Mouse (Mus musculus) bone marrow macrophage, adult 2 months (primary cell): Measurements from ENCODE around the gene Gch1. TPM values are rescaled to one million over a fixed set of nuclear protein-coding genes. Genes with fewer than 3 reads are reported as not detected.

ENCODE experiments used
- H3K27ac ChIP-seq: 2 replicates; pipeline ENCODE4 v1.5.1; 2012; ENCODE audit warnings: low read depth, low read length; ENCODE audit not compliant: insufficient read depth
- H3K4me1 ChIP-seq: 2 replicates; pipeline ENCODE4 v1.6.1; 2012; ENCODE audit warnings: low read length; ENCODE audit not compliant: control insufficient read depth, insufficient read depth
- H3K4me3 ChIP-seq: 2 replicates; pipeline ENCODE4 v1.5.1; 2012; ENCODE audit warnings: mild to moderate bottlenecking, low read length, moderate library complexity; ENCODE audit not compliant: insufficient read depth
- CTCF ChIP-seq: IDR thresholded peaks from 2 replicates; pipeline ENCODE4 v1.5.1; 2012; ENCODE audit warnings: low read depth, mild to moderate bottlenecking, low read length, moderate library complexity
- POLR2A ChIP-seq: IDR thresholded peaks from 2 replicates; pipeline ENCODE4 v1.6.1; 2012; ENCODE audit warnings: mild to moderate bottlenecking, low read depth, low read length, borderline replicate concordance
- polyA plus RNA-seq: library from polyadenylated mRNA; stranded (reverse); fragments of >200 nt; gene quantifications from 2 replicates; pipeline ENCODE4 v1.2.4, GENCODE M21; 2012; ENCODE audit not compliant: missing spikeins, insufficient read depth, insufficient read length

Gene Gch1
- polyA plus RNA-seq, 1 experiment, result 12.9 TPM

DNA sequence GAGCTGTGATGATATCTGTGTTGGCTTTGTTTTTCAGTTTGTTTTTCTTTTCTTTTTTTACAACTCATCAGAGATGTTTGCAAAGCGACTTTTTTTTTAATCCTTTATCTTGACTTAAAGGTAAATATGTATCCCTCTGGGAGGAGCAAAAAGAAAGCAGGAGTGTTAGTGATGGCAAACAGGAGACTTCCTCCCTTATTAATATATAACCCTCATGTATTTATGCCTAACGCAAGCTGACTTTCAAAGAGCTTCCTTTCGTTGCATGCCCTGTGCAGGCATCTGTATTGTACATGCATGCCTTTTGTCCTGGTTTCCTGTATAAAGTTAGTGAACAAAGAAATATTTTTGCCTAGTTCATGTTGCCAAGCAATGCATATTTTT lies 84.0 kb downstream of the Gch1 start:
- Histone ChIP-seq H3K27ac (no peak overlapping the region), H3K4me3 (no peak overlapping the region)
- TF ChIP-seq CTCF (no peak), POLR2A (no peak)

DNA sequence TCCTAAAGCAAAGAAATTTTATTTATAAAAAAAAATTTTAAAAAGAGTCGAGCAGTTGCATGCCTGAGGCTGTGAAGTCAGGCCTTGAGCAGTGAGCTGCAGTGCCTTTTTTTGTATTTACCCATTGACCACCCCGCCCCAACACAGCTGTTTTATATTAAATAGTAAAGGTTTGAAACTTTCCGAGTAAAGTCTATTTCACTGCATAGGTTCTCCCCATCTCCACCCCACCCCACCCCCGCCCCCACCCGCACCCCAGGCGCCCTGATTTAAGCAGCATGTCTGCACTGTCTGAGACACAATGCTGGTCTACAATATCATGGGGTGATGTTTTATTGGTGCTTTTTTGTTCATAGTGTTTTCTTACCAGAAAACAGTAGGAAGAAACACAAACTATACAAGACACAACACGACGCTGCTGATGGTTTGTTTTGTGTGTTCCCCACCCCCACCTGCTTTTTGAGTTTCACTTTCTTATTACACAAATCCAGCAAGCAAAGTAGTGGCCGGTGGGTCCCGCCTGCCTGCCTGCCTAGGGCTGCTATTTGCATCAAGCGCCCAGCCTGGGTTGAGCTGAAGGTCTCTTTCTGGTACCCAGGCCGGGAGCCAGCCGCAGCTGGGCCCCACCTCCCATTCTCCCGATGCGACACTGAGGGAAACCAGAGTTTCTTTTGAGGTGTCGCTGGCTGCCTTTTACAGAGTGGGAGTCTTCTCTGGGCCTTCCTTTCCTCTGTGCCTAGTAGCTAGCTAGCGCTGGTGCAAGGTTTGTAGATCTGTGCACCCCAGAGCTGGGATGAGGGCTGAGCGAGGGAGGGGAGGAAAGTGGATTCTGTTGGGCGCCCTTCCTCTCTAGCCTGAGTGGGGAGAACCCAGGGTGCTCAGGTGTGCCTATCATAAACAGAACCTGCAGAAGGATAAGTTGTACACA lies 84.7 kb downstream of the Gch1 start:
- no peaks in the 10 kb centered on the region for H3K4me1 ChIP-seq
- H3K27ac ChIP-seq, result no peak overlapping the region
- no peak overlapping the region for H3K4me3 ChIP-seq
- no peak for TF ChIP-seq POLR2A
- no peak for TF ChIP-seq CTCF

More for the DNA sequence above, 84.0 kb downstream of the Gch1 start:
- no peaks in the 10 kb centered on the region for H3K4me1 ChIP-seq

Other genes with a start within 250 kb of the Gch1 start
- 11.6 and 16.7 TPM in 2 replicates for gene Wdhd1, start 87.4 kb upstream of the Gch1 start, polyA plus RNA-seq
- gene Socs4, start 87.5 kb upstream of the Gch1 start, polyA plus RNA-seq, result 21.9 and 22.6 TPM in 2 replicates
- 58.0 and 60.7 TPM in 2 replicates for gene Mapk1ip1l, start 108.9 kb upstream of the Gch1 start, polyA plus RNA-seq
- 4,409 and 4,976 TPM in 2 replicates for gene Lgals3, start 178.3 kb upstream of the Gch1 start, polyA plus RNA-seq
- 17.0 and 22.7 TPM in 2 replicates for gene Dlgap5, start 229.0 kb upstream of the Gch1 start, polyA plus RNA-seq